In the genomic region with DNA sequence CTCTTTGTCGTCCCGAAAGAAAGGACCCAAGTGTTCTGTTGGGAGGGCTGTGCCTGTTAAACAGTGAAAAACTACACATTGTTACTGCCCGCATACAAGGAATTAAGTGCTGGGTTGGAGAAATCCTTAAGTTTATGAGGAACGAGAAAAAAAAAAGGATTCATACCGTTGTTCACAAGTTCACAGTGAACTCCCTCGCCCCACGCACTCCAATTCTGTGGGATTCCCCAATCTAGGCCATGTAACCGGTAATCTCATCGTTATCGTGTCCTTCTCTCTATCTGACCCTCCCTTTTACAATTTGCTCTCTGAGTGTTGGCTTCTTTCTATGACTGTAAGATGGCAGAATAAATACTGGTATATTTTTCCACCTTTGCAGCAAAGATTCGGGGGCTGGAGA, we compare ENCODE assay signal across 8 mouse cellular contexts. TPM values are rescaled to one million over a fixed set of nuclear protein-coding genes. Genes with fewer than 3 reads are reported as not detected.
DNase-seq lines count a peak whose midpoint lies in the region; ATAC-seq lines count a peak whose summit lies in the region.

No protein-coding gene starts in this region.

- H3K36me3 ChIP-seq in limb, embryonic 12.5 days, result no peaks in the 10 kb centered on the region
- no peaks in the 10 kb centered on the region for H3K36me3 ChIP-seq in limb, embryonic 10.5 days
- no peaks in the 10 kb centered on the region for H3K36me3 ChIP-seq in embryonic facial prominence, embryonic 13.5 days
- H3K36me3 ChIP-seq in hindbrain, embryonic 16.5 days (ENCODE audit: control insufficient read depth, insufficient read depth, low read length), result no peaks in the 10 kb centered on the region
- no peaks in the 10 kb centered on the region for H3K36me3 ChIP-seq in neural tube, embryonic 12.5 days

- H3K9ac ChIP-seq in limb, embryonic 12.5 days (replicated peaks), result no peak overlapping the region
- H3K9ac ChIP-seq in embryonic facial prominence, embryonic 13.5 days, result no peak overlapping the region
- no peak overlapping the region for H3K9ac ChIP-seq in hindbrain, embryonic 16.5 days (ENCODE audit: low read depth, low read length)
- H3K9ac ChIP-seq in neural tube, embryonic 12.5 days, result no peak overlapping the region

- H3K4me1 ChIP-seq in limb, embryonic 12.5 days (replicated peaks), result peaks cover 8% of the 10 kb centered on the region; the same call in 1 of the 2 replicates
- peaks cover 9% of the 10 kb centered on the region for H3K4me1 ChIP-seq in limb, embryonic 10.5 days
- peaks cover 10% of the 10 kb centered on the region for H3K4me1 ChIP-seq in embryonic facial prominence, embryonic 13.5 days
- H3K4me1 ChIP-seq in hindbrain, embryonic 16.5 days (ENCODE audit: control insufficient read depth, insufficient read depth, low read depth, low read length), result peaks cover 4% of the 10 kb centered on the region; the same call in 1 of the 2 replicates
- H3K4me1 ChIP-seq in neural tube, embryonic 12.5 days, result no peaks in the 10 kb centered on the region; the same call in 1 of the 2 replicates

- peak overlapping the region; percentile 89 for H3K4me2 ChIP-seq in limb, embryonic 12.5 days
- H3K4me2 ChIP-seq in embryonic facial prominence, embryonic 13.5 days, result peak overlapping the region; percentile 89
- H3K4me2 ChIP-seq in hindbrain, embryonic 16.5 days (ENCODE audit: low read length), result peak overlapping the region; percentile 70
- H3K4me2 ChIP-seq in neural tube, embryonic 12.5 days (replicated peaks), result peak overlapping the region; percentile 91

- no peak overlapping the region for H3K27ac ChIP-seq in limb, embryonic 12.5 days
- no peak overlapping the region for H3K27ac ChIP-seq in limb, embryonic 10.5 days
- no peak overlapping the region for H3K27ac ChIP-seq in embryonic facial prominence, embryonic 13.5 days
- no peak overlapping the region for H3K27ac ChIP-seq in hindbrain, embryonic 16.5 days (ENCODE audit: low read depth, low read length)
- H3K27ac ChIP-seq in neural tube, embryonic 12.5 days, result no peak overlapping the region

- peaks cover 87% of the 10 kb centered on the region for H3K27me3 ChIP-seq in limb, embryonic 12.5 days
- H3K27me3 ChIP-seq in limb, embryonic 10.5 days (ENCODE audit: low read depth, poor library complexity, severe bottlenecking), result peaks cover 98% of the 10 kb centered on the region
- peaks cover 96% of the 10 kb centered on the region for H3K27me3 ChIP-seq in embryonic facial prominence, embryonic 13.5 days
- H3K27me3 ChIP-seq in hindbrain, embryonic 16.5 days (replicated peaks; ENCODE audit: control insufficient read depth, insufficient read depth, low read length), result peaks cover 67% of the 10 kb centered on the region
- H3K27me3 ChIP-seq in neural tube, embryonic 12.5 days (replicated peaks), result peaks cover 76% of the 10 kb centered on the region

- WGBS in limb, embryonic 12.5 days, result 2% methylated on average over 11 of the region's 11 CpGs
- WGBS in limb, embryonic 10.5 days, result 2% methylated on average over 11 of the region's 11 CpGs
- WGBS in embryonic facial prominence, embryonic 13.5 days, result under 1% methylated on average over 11 of the region's 11 CpGs
- under 1% methylated on average over 11 of the region's 11 CpGs for WGBS in hindbrain, embryonic 16.5 days
- WGBS in neural tube, embryonic 12.5 days, result under 1% methylated on average over 11 of the region's 11 CpGs

- no peaks in the 10 kb centered on the region for H3K9me3 ChIP-seq in limb, embryonic 12.5 days
- H3K9me3 ChIP-seq in limb, embryonic 10.5 days (replicated peaks), result no peaks in the 10 kb centered on the region
- H3K9me3 ChIP-seq in embryonic facial prominence, embryonic 13.5 days, result no peaks in the 10 kb centered on the region
- no peaks in the 10 kb centered on the region for H3K9me3 ChIP-seq in hindbrain, embryonic 16.5 days (ENCODE audit: control insufficient read depth, low read length)
- no peaks in the 10 kb centered on the region for H3K9me3 ChIP-seq in neural tube, embryonic 12.5 days

- H3K4me3 ChIP-seq in limb, embryonic 12.5 days (replicated peaks), result peak overlapping the region; percentile 49; the same call in 1 of the 2 replicates
- no peak overlapping the region; the same call in 1 of the 2 replicates for H3K4me3 ChIP-seq in limb, embryonic 10.5 days
- peak overlapping the region; percentile 48 for H3K4me3 ChIP-seq in embryonic facial prominence, embryonic 13.5 days
- peak overlapping the region; percentile 43 for H3K4me3 ChIP-seq in hindbrain, embryonic 16.5 days (ENCODE audit: low read length)
- no peak overlapping the region; the same call in 1 of the 2 replicates for H3K4me3 ChIP-seq in neural tube, embryonic 12.5 days

- DNase-seq in limb, embryonic 10.5 days (ENCODE audit: low spot score), result no peak
- DNase-seq in adrenal gland, postnatal 4 days (ENCODE audit: low spot score in 2 of 2), result no peak
- no peak for DNase-seq in left cerebral cortex, adult 18-20 months (ENCODE audit: low spot score in 2 of 2)

- ATAC-seq in limb, embryonic 12.5 days (ENCODE audit: insufficient number of reproducible peaks, insufficient read depth, low FRiP score, low TSS enrichment, low read depth), result no peak
- ATAC-seq in embryonic facial prominence, embryonic 13.5 days (ENCODE audit: insufficient number of reproducible peaks, insufficient read depth, low FRiP score, low TSS enrichment, low read depth), result no peak
- ATAC-seq in hindbrain, embryonic 16.5 days, result no peak
- ATAC-seq in neural tube, embryonic 12.5 days (ENCODE audit: low FRiP score, low read depth), result no peak
- ATAC-seq in inflammation-experienced regulatory T-cells, adult 6 months, result no peak

RNA-seq across cellular contexts. Expression of gene Cdkn2b, which starts 0.8 kb away (rescaled TPM):
- 1.1 and 1.2 TPM in 2 replicates for polyA plus RNA-seq in limb, embryonic 12.5 days (2016; fragmentation: Nextera tagmentation; extraction: Ambion mirVana)
- polyA plus RNA-seq in limb, embryonic 10.5 days (2016; fragmentation: Nextera tagmentation; extraction: Ambion mirVana), result 0.18 and 0.34 TPM in 2 replicates
- 1.7 and 1.9 TPM in 2 replicates for polyA plus RNA-seq in embryonic facial prominence, embryonic 13.5 days (2015; fragmentation: Nextera tagmentation; extraction: Ambion mirVana)
- 1.1 and 1.7 TPM in 2 replicates for polyA plus RNA-seq in hindbrain, embryonic 16.5 days (2015; fragmentation: Nextera tagmentation; extraction: Ambion mirVana)
- polyA plus RNA-seq in neural tube, embryonic 12.5 days (2016; fragmentation: Nextera tagmentation; extraction: Ambion mirVana), result 0.41 and 0.56 TPM in 2 replicates
- 1 to 10 TPM in 1 of 2 experiments, under 1 TPM in 1; 0.82 to 1.5 TPM for total RNA-seq in adrenal gland, postnatal 4 days (2021)
- total RNA-seq in left cerebral cortex, adult 18-20 months (2021), result 1 to 10 TPM; 1.2 to 1.6 TPM
- 1 to 10 TPM in 2 of 3 experiments, under 1 TPM in 1; 0.56 to 6.6 (median 1.3) TPM for polyA plus RNA-seq in inflammation-experienced regulatory T-cells, adult 6 months (2017; shearing (Covaris generic))

RNA-seq across cellular contexts. Expression of gene Cdkn2a, which starts 15.5 kb away (rescaled TPM):
- polyA plus RNA-seq in limb, embryonic 12.5 days (2016; fragmentation: Nextera tagmentation; extraction: Ambion mirVana), result not detected in 2 replicates
- polyA plus RNA-seq in limb, embryonic 10.5 days (2016; fragmentation: Nextera tagmentation; extraction: Ambion mirVana), result not detected in 2 replicates
- polyA plus RNA-seq in embryonic facial prominence, embryonic 13.5 days (2015; fragmentation: Nextera tagmentation; extraction: Ambion mirVana), result not detected in 2 replicates
- polyA plus RNA-seq in hindbrain, embryonic 16.5 days (2015; fragmentation: Nextera tagmentation; extraction: Ambion mirVana), result not detected in 2 replicates
- not detected in 2 replicates for polyA plus RNA-seq in neural tube, embryonic 12.5 days (2016; fragmentation: Nextera tagmentation; extraction: Ambion mirVana)
- total RNA-seq in adrenal gland, postnatal 4 days (2021), result 1 to 10 TPM in 1 of 2 experiments, under 1 TPM in 1; 0.67 to 1.2 TPM
- total RNA-seq in left cerebral cortex, adult 18-20 months (2021), result 1 to 10 TPM in 1 of 2 experiments, not detected in 1; 1.2 TPM
- polyA plus RNA-seq in inflammation-experienced regulatory T-cells, adult 6 months (2017; shearing (Covaris generic)), result 1 to 10 TPM in 1 of 3 experiments, not detected in 2; 3.8 TPM

Comparison
In these comparisons a context has a peak if more than half of its experiments do, and no peak if none do; other contexts are left out.
1. H3K4me3 ChIP-seq: peak in limb, embryonic 12.5 days (single experiment), embryonic facial prominence, embryonic 13.5 days (single experiment) and hindbrain, embryonic 16.5 days (single experiment); none in limb, embryonic 10.5 days (single experiment) and neural tube, embryonic 12.5 days (single experiment).
2. Peak in every context shown above with its lines, with median percentiles within 50 percentile points of each other: H3K4me2 ChIP-seq.